Mouse (Mus musculus) lung, postnatal 0 days (tissue): ENCODE measurements around the gene Dnajb4.

Experiments
- CTCF ChIP-seq: IDR thresholded peaks from 2 replicates; pipeline ENCODE4 v1.5.1; 2016; ENCODE audit warnings: antibody characterized with exemption, mild to moderate bottlenecking
- EP300 ChIP-seq: IDR thresholded peaks from 2 replicates; pipeline ENCODE4 v1.6.1; 2016; ENCODE audit warnings: antibody characterized with exemption, mild to moderate bottlenecking, control low read depth

DNA sequence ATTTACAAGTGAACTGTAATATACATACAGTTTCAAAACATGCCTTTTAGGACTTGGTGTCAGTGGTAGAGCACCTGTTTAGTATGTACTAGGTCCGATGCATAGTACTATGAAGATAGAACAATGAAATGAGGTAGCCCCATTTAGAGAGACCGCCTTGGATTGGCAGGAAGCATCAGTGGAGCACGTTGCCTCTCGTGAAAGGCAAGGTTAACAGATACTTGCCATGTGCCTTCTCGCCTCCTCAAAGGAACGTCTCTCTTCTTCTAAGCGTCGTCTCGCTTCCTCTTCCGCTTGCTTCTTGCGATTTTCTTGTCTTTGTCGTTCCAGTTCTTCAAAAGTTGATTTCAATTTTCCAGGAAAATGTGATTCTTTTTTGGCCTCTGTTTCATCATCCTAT lies 37.6 kb upstream of the Dnajb4 start:
- TF ChIP-seq CTCF: no peak
- TF ChIP-seq EP300: no peak
